Mouse (Mus musculus): Measurements from ENCODE around the gene Aamdc. TPM values are rescaled to one million over a fixed set of nuclear protein-coding genes. Genes with fewer than 3 reads are reported as not detected.

Gene Aamdc
- polyA plus RNA-seq (2021): 23.1 TPM

DNA sequence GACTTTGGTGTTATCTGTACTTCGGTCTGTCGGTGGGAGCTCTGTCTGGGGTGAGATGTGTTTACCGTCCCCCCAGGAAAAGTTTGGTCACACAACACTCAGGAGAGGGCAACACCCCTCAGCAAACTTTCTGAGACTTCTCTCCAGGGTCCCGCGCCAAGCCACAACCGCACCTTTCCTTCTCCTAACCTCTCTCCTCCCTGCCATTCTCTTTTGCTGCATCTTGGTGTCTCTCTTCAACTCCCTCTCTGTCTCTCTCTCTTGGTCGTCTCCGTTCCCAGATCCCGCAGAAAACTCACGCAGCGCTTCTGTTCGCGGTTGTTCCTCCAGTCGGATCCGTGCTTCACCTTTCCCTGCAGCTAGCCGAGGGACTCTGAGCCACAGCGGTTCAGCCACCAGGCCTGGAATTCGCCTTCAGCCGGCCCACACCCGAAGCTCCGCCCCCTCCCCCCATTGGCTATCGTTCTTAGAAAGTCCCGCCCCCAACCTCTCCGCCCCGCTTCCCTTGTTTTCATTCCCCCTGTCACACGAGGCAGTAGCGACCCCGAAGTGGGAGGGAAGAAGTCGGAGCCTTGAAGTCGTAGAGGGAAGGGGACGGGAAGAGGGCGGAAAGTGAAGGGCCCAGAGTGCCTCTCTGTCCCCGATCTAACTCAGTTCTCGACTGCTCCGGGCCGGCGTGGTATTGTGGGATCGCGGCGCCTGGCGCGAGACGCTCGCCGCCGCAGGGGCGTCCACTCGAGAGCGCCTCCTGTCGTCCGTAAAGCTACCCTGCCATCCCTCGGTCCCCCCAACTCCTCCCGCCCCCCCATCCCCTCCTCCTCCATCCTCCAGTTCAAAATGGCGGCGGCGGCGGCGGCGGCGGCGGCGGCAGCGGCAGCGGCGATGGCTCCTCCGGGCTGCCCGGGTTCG lies at the start of gene Aamdc, which contains the start of gene Rsf1:
Aamdc (minus strand) TSS at position 431 of the 909 bp plus-strand sequence.
Rsf1 (plus strand) TSS at position 823 of the 909 bp plus-strand sequence.
- no peaks in the 10 kb centered on the region for H3K27me3 ChIP-seq
- ATAC-seq: peak; percentile 78
- ChIA-PET CTCF (interaction anchor here (0.7 to 2.2 kb wide), 9 partner anchors 12 to 168 kb away, joined by 3 to 7 read pairs (median 4); no protein-coding TSS in a partner anchor), POLR2A (interaction anchor here (1.0 to 1.4 kb wide), 3 partner anchors 14 to 180 kb away, joined by 3 to 4 read pairs (median 3); partner anchors contain the start of genes Ints4 and Ndufc2)
- in situ Hi-C loops (cut with MboI; ENCODE audit: low pct_unique_long_range_greater_than_20kb): loop anchor here (5.0 kb wide), 1 partner anchor 97 kb away; the partner anchor contains the start of gene Ints4
- peak; percentile 95 for TF ChIP-seq CTCF (IDR thresholded peaks at IDR 0.05)
- DNase-seq (ENCODE audit: low read depth, low spot score): peak; percentile 89

DNA sequence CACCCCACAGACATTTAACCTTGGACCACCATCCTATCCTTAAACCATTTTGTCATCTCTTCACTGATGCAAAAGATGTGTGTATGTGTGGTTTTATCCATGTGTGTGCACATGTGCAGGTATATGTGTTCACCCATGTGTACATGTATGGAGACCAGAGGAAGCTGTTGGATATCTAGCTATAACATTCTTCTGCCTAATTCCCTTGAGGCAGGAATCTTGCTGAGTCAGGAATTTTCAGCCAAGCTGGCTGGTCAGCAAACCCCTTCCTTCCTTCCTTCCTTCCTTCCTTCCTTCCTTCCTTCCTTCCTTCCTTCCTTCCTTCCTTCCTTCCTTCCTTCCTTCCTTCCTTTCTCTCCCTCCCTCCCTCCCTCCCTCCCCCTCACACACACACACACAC lies 44.1 kb upstream of the Aamdc start:
- ATAC-seq (no peak), DNase-seq (ENCODE audit: low read depth, low spot score) (no peak)
- TF ChIP-seq CTCF (IDR thresholded peaks at IDR 0.05): no peak
- POLR2A ChIA-PET: no interaction called here
- H3K27me3 ChIP-seq: no peaks in the 10 kb centered on the region
- CTCF ChIA-PET: no interaction called here
- in situ Hi-C loops (cut with MboI; ENCODE audit: low pct_unique_long_range_greater_than_20kb): no loop called here

DNA sequence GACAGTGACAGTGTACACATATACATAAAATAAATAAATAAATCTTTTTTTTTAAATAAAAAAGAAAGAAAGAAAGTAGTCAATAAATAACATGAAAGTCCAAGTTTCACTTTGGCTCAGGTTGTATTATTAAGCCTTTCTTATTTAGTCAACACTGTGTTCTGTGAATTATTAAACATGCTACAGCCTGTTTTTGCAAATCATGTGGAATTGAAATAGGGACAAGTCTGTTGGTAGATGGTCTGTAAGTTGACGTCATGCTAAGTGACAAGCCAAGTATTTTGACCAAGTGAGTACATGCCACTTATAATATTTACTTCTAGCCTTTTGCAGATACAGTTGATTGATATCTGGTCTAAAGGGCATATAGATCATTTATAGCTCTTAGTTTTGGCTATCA lies 43.4 kb upstream of the Aamdc start:
- DNase-seq (ENCODE audit: low read depth, low spot score) (no peak), ATAC-seq (no peak)
- H3K27me3 ChIP-seq: no peaks in the 10 kb centered on the region
- ChIA-PET POLR2A (no interaction called here), CTCF (interaction anchor here (1.1 kb wide), 1 partner anchor 10 kb away, joined by 3 read pairs; no protein-coding TSS in a partner anchor)
- in situ Hi-C loops (cut with MboI; ENCODE audit: low pct_unique_long_range_greater_than_20kb): no loop called here
- TF ChIP-seq CTCF (IDR thresholded peaks at IDR 0.05): no peak

DNA sequence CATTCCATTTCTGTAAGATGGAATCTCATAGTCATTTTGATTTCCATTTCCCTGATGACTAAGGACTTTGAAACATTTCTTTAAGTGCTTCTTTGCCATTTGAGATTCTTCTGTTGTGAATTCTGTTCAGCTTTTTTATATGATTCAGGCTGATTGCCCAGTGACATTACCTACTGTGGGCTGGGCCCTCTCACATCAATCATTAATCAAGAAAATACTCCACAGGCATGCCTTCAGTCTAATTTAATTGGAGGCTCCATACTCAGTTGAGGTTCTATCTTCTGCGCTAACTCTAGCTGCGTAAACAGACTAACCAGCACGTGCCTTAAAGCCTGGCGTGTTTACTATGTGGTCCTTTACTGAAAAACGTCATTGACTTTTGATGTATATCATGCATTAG lies 42.0 kb upstream of the Aamdc start:
- in situ Hi-C loops (cut with MboI; ENCODE audit: low pct_unique_long_range_greater_than_20kb): no loop called here
- H3K27me3 ChIP-seq: no peaks in the 10 kb centered on the region
- ATAC-seq (no peak), DNase-seq (ENCODE audit: low read depth, low spot score) (no peak)
- ChIA-PET POLR2A (no interaction called here), CTCF (interaction anchor here (1.2 kb wide), 1 partner anchor 9 kb away, joined by 3 read pairs; no protein-coding TSS in a partner anchor)
- TF ChIP-seq CTCF (IDR thresholded peaks at IDR 0.05): no peak

DNA sequence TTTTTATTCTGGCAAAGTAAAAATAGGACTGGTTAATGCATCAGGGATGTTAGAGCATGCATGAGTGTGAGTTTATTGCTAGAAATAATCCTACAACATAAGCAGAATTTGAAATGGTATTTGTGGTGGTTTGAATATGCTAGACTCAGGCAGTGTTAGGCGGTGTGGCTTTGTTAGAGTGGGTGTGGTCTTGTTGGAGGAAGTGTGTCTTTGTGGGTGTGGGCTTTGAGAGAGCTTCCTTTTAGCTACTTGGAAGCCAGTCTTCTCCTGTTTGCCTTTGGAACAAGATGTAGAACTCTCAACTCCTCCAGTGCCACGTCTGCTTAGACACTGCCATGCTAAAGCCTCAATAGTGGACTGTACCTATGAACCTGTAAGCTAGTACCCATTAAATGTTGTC lies 19.3 kb upstream of the Aamdc start:
- no peak for ATAC-seq
- POLR2A ChIA-PET: no interaction called here
- CTCF ChIA-PET: no interaction called here
- DNase-seq (ENCODE audit: low read depth, low spot score): no peak
- H3K27me3 ChIP-seq: no peaks in the 10 kb centered on the region
- no peak for TF ChIP-seq CTCF (IDR thresholded peaks at IDR 0.05)
- in situ Hi-C loops (cut with MboI; ENCODE audit: low pct_unique_long_range_greater_than_20kb): no loop called here

DNA sequence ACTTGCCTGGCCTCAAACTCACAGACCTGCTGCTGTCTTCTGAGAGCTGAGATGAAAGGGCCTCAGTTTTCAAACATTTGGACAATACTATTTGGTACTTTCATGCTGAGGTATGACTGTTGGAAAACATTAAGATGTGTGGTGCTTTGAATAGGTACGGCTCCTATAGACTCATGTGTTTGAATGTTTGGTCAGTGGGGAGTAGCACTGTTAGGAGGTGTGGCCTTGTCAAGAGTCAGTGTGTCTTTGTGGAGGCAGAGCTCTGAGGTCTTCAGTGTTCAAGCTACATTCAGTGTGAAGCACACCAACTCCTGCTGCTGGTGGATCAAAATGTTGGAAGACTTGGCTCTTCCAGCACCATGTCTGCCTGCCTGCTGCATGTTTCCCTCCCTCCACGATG lies 14.2 kb upstream of the Aamdc start:
- no peaks in the 10 kb centered on the region for H3K27me3 ChIP-seq
- TF ChIP-seq CTCF (IDR thresholded peaks at IDR 0.05): no peak
- in situ Hi-C loops (cut with MboI; ENCODE audit: low pct_unique_long_range_greater_than_20kb): no loop called here
- CTCF ChIA-PET: interaction anchor here (0.9 to 2.1 kb wide), 4 partner anchors 9 to 19 kb away, joined by 3 to 5 read pairs (median 4); partner anchors contain the start of genes Aamdc and Rsf1
- POLR2A ChIA-PET: interaction anchor here (0.8 kb wide), 1 partner anchor 15 kb away, joined by 3 read pairs; the partner anchor contains the start of gene Aamdc
- ATAC-seq (no peak), DNase-seq (ENCODE audit: low read depth, low spot score) (no peak)

DNA sequence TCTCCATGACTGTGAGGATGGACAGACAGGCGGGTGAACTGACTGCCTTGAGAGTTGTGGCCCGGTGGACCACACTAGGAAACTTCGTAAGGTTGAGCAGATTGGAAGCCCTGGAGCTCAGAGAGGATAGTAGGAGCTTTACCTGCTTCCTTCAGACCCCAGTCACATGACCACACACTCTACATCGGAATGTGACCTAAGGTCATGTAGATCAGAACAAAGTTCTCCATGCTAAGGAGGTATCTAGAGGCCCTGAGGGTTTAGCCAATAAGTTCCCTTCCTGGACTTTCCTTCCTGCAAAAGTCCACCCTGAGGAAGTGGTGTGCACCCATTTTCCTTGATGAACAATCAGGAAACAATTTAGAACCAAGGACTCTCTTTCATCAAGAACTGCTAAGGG lies 13.1 kb upstream of the Aamdc start:
- H3K27me3 ChIP-seq: no peaks in the 10 kb centered on the region
- DNase-seq (ENCODE audit: low read depth, low spot score): no peak
- ChIA-PET POLR2A (no interaction called here), CTCF (interaction anchor here (2.1 kb wide), 1 partner anchor 13 kb away, joined by 4 read pairs; the partner anchor contains the start of genes Aamdc and Rsf1)
- no peak for TF ChIP-seq CTCF (IDR thresholded peaks at IDR 0.05)
- ATAC-seq: no peak
- in situ Hi-C loops (cut with MboI; ENCODE audit: low pct_unique_long_range_greater_than_20kb): no loop called here

DNA sequence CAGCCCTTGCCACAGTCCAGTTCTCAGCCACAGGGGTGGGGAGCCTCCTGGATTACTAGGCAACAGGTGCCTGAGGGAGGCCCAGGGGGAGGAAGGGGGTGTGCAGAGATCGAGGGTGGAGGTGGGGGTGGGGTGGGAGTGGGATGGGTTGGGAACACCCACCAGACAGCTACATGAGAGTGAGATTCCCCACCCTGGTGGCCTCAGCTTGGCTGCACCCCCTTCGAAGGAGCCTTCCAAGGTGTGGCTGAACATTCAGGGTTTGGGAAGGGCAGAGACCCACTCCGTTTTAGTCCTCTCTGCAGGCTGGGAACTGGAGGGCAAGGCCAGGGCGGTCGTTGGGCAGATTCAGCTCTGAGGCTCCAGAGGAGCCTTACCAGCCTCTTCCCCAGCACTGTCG lies 12.0 kb upstream of the Aamdc start:
- ChIA-PET CTCF (no interaction called here), POLR2A (no interaction called here)

DNA sequence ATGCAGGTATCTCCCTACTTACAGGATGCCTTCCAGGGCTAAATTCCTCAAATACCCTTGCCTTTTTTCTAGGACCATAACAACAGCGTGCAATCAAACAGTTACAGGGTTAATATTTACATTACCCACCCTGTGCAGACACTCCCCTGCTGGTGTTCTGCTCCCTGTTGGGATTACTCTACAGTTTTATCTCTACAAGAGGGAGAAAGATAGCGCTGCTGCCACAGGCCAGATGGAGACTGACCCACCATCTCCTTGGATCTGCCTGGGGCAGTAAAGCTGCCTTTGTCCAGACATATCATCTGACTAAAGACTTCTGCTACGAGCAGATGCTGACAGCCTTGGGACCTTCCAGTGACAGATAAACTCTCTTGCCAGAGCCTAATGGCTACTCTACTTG lies 11.2 kb upstream of the Aamdc start:
- H3K27me3 ChIP-seq: no peaks in the 10 kb centered on the region
- ChIA-PET CTCF (interaction anchor here (1.0 kb wide), 1 partner anchor 12 kb away, joined by 3 read pairs; no protein-coding TSS in a partner anchor), POLR2A (no interaction called here)
- DNase-seq (ENCODE audit: low read depth, low spot score) (no peak), ATAC-seq (no peak)
- TF ChIP-seq CTCF (IDR thresholded peaks at IDR 0.05): no peak
- in situ Hi-C loops (cut with MboI; ENCODE audit: low pct_unique_long_range_greater_than_20kb): no loop called here

More for the DNA sequence above, 12.0 kb upstream of the Aamdc start:
- no peaks in the 10 kb centered on the region for H3K27me3 ChIP-seq
- ATAC-seq (no peak), DNase-seq (ENCODE audit: low read depth, low spot score) (no peak)
- in situ Hi-C loops (cut with MboI; ENCODE audit: low pct_unique_long_range_greater_than_20kb): no loop called here
- no peak for TF ChIP-seq CTCF (IDR thresholded peaks at IDR 0.05)

DNA sequence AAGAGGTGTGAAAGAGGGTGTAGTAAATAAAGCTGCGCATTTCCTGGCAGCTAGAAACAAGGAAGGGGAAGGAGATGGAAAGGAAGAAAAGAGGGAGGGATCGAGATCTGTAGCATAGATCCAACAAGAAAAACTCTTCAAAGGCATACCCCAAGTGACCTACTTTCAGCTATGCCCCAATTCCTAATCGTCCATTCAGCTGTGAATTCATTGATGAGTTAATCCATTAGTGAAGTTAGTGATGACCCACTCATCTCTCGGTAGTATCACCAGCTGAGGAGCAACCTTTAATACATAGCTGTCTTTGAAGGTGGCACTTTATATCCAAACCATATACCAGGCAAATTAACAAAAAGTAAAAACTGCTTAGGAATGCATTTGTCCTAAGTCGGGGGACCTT lies 9.2 kb upstream of the Aamdc start:
- ChIA-PET POLR2A (no interaction called here), CTCF (no interaction called here)
- ATAC-seq (no peak), DNase-seq (ENCODE audit: low read depth, low spot score) (no peak)
- TF ChIP-seq CTCF (IDR thresholded peaks at IDR 0.05): no peak
- H3K27me3 ChIP-seq: no peaks in the 10 kb centered on the region
- in situ Hi-C loops (cut with MboI; ENCODE audit: low pct_unique_long_range_greater_than_20kb): no loop called here

DNA sequence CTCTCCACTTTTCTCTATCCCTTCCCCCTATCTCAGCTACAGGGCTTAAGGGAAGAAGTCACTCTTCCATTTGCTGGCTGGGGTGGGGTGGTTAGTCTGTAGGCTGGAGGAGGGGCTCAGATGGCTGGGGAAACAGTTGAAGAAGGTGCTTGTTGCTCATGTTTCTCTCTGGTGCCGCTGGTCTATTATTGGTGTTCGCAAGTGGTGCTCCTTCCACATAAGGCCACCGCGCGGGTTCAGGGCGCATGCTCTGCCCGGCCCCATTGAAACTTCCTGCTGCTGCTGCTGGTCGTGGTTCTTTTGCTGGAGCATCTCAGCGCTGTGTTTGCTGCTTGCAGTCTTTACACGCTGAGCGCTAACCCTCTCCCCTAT lies 1.5 kb upstream of the Aamdc start:
- no peaks in the 10 kb centered on the region for H3K27me3 ChIP-seq
- DNase-seq (ENCODE audit: low read depth, low spot score) (peak; percentile 37), ATAC-seq (peak; percentile 36)
- ChIA-PET CTCF (interaction anchor here (1.1 kb wide), 1 partner anchor 8 kb away, joined by 4 read pairs; no protein-coding TSS in a partner anchor), POLR2A (interaction anchor here (0.9 kb wide), 1 partner anchor 207 kb away, joined by 3 read pairs; no protein-coding TSS in a partner anchor)
- in situ Hi-C loops (cut with MboI; ENCODE audit: low pct_unique_long_range_greater_than_20kb): no loop called here
- no peak for TF ChIP-seq CTCF (IDR thresholded peaks at IDR 0.05)

Measured in Patski (cell line).